Mouse (Mus musculus): ENCODE data around the gene 1700069L16Rik. TPM values are rescaled to one million over a fixed set of nuclear protein-coding genes. Genes with fewer than 3 reads are reported as not detected.

The 1700069L16Rik gene
- polyA plus RNA-seq, 1 experiment: not detected

GRCm38 (mm10) chr5:113726618-113727017 is 2.0 kb upstream of the 1700069L16Rik start:
- TF ChIP-seq TAL1 (IDR thresholded peaks at IDR 0.05; ENCODE audit: low read length) (no peak), GATA1 (IDR thresholded peaks at IDR 0.05; ENCODE audit: low read length) (no peak)
- Histone ChIP-seq H3K4me3 (replicated peaks) (no peak overlapping the region), H3K36me3 (ENCODE audit: control insufficient read depth) (no peaks in the 10 kb centered on the region), H3K9me3 (ENCODE audit: control insufficient read depth, low read length) (peaks cover 6% of the 10 kb centered on the region; the same call in 1 of the 2 replicates), H3K4me1 (ENCODE audit: control insufficient read depth) (no peaks in the 10 kb centered on the region), H3K27me3 (ENCODE audit: control insufficient read depth) (no peaks in the 10 kb centered on the region)

GRCm38 (mm10) chr5:113725417-113725816 is 845 bp upstream of the 1700069L16Rik start:
- Histone ChIP-seq H3K4me1 (ENCODE audit: control insufficient read depth) (no peaks in the 10 kb centered on the region), H3K4me3 (replicated peaks) (no peak overlapping the region), H3K27me3 (ENCODE audit: control insufficient read depth) (no peaks in the 10 kb centered on the region), H3K36me3 (ENCODE audit: control insufficient read depth) (no peaks in the 10 kb centered on the region), H3K9me3 (ENCODE audit: control insufficient read depth, low read length) (peaks cover 6% of the 10 kb centered on the region; the same call in 1 of the 2 replicates)
- TF ChIP-seq GATA1 (IDR thresholded peaks at IDR 0.05; ENCODE audit: low read length) (no peak), TAL1 (IDR thresholded peaks at IDR 0.05; ENCODE audit: low read length) (no peak)

GRCm38 (mm10) chr5:113723567-113724237 is 870 bp downstream of the 1700069L16Rik start:
- H3K4me3 ChIP-seq (replicated peaks): no peak overlapping the region
- no peaks in the 10 kb centered on the region for H3K4me1 ChIP-seq (ENCODE audit: control insufficient read depth)
- no peak for TF ChIP-seq GATA1 (IDR thresholded peaks at IDR 0.05; ENCODE audit: low read length)
- no peak for TF ChIP-seq TAL1 (IDR thresholded peaks at IDR 0.05; ENCODE audit: low read length)
- H3K27me3 ChIP-seq (ENCODE audit: control insufficient read depth): no peaks in the 10 kb centered on the region
- peaks cover 6% of the 10 kb centered on the region; the same call in 1 of the 2 replicates for H3K9me3 ChIP-seq (ENCODE audit: control insufficient read depth, low read length)
- H3K36me3 ChIP-seq (ENCODE audit: control insufficient read depth): no peaks in the 10 kb centered on the region

- Histone ChIP-seq H3K36me3 (ENCODE audit: control insufficient read depth) (no peaks in the 10 kb centered on the region), H3K4me1 (ENCODE audit: control insufficient read depth) (no peaks in the 10 kb centered on the region), H3K9me3 (ENCODE audit: control insufficient read depth, low read length) (peaks cover 6% of the 10 kb centered on the region; the same call in 1 of the 2 replicates)
Observed at GRCm38 (mm10) chr5:113722224-113723013, 2.2 kb downstream of the 1700069L16Rik start.

GRCm38 (mm10) chr5:113719221-113719661 is 5.3 kb downstream of the 1700069L16Rik start:
- Histone ChIP-seq H3K9me3 (ENCODE audit: control insufficient read depth, low read length) (peaks cover 6% of the 10 kb centered on the region; the same call in 1 of the 2 replicates), H3K27me3 (ENCODE audit: control insufficient read depth) (no peaks in the 10 kb centered on the region), H3K4me1 (ENCODE audit: control insufficient read depth) (no peaks in the 10 kb centered on the region), H3K36me3 (ENCODE audit: control insufficient read depth) (no peaks in the 10 kb centered on the region), H3K4me3 (replicated peaks) (no peak overlapping the region)
- TF ChIP-seq GATA1 (IDR thresholded peaks at IDR 0.05; ENCODE audit: low read length) (no peak), TAL1 (IDR thresholded peaks at IDR 0.05; ENCODE audit: low read length) (no peak)

More at GRCm38 (mm10) chr5:113722224-113723013, 2.2 kb downstream of the 1700069L16Rik start:
- Histone ChIP-seq H3K4me3 (replicated peaks) (no peak overlapping the region), H3K27me3 (ENCODE audit: control insufficient read depth) (no peaks in the 10 kb centered on the region)
- TF ChIP-seq GATA1 (IDR thresholded peaks at IDR 0.05; ENCODE audit: low read length) (no peak), TAL1 (IDR thresholded peaks at IDR 0.05; ENCODE audit: low read length) (no peak)

- TF ChIP-seq GATA1 (IDR thresholded peaks at IDR 0.05; ENCODE audit: low read length) (no peak), TAL1 (IDR thresholded peaks at IDR 0.05; ENCODE audit: low read length) (no peak)
- H3K9me3 ChIP-seq (ENCODE audit: control insufficient read depth, low read length): peaks cover 10% of the 10 kb centered on the region
- no peaks in the 10 kb centered on the region for H3K27me3 ChIP-seq (ENCODE audit: control insufficient read depth)
- H3K4me3 ChIP-seq (replicated peaks): no peak overlapping the region
- peaks cover 5% of the 10 kb centered on the region for H3K4me1 ChIP-seq (ENCODE audit: control insufficient read depth)
- no peaks in the 10 kb centered on the region for H3K36me3 ChIP-seq (ENCODE audit: control insufficient read depth)
Observed at GRCm38 (mm10) chr5:113716581-113717388, 7.8 kb downstream of the 1700069L16Rik start.

- H3K9me3 ChIP-seq (ENCODE audit: control insufficient read depth, low read length): peaks cover 8% of the 10 kb centered on the region
Observed at GRCm38 (mm10) chr5:113712861-113713260, 11.7 kb downstream of the 1700069L16Rik start.

GRCm38 (mm10) chr5:113703803-113704585 is 20.6 kb downstream of the 1700069L16Rik start:
- H3K27me3 ChIP-seq (ENCODE audit: control insufficient read depth): peaks cover 3% of the 10 kb centered on the region
- no peaks in the 10 kb centered on the region for H3K4me1 ChIP-seq (ENCODE audit: control insufficient read depth)
- no peak overlapping the region for H3K4me3 ChIP-seq (replicated peaks)
- H3K36me3 ChIP-seq (ENCODE audit: control insufficient read depth): no peaks in the 10 kb centered on the region
- no peak for TF ChIP-seq TAL1 (IDR thresholded peaks at IDR 0.05; ENCODE audit: low read length)
- TF ChIP-seq GATA1 (IDR thresholded peaks at IDR 0.05; ENCODE audit: low read length): no peak
- no peaks in the 10 kb centered on the region for H3K9me3 ChIP-seq (ENCODE audit: control insufficient read depth, low read length)

More at GRCm38 (mm10) chr5:113712861-113713260, 11.7 kb downstream of the 1700069L16Rik start:
- no peaks in the 10 kb centered on the region for H3K36me3 ChIP-seq (ENCODE audit: control insufficient read depth)
- no peak overlapping the region for H3K4me3 ChIP-seq (replicated peaks)
- peaks cover 5% of the 10 kb centered on the region for H3K4me1 ChIP-seq (ENCODE audit: control insufficient read depth)
- no peaks in the 10 kb centered on the region for H3K27me3 ChIP-seq (ENCODE audit: control insufficient read depth)
- no peak for TF ChIP-seq TAL1 (IDR thresholded peaks at IDR 0.05; ENCODE audit: low read length)
- TF ChIP-seq GATA1 (IDR thresholded peaks at IDR 0.05; ENCODE audit: low read length): no peak

Data from erythroblast, embryonic 14.5 days (primary cell).